Mouse (Mus musculus): ENCODE results near the gene Olfr1396. TPM values are rescaled to one million over a fixed set of nuclear protein-coding genes. Genes with fewer than 3 reads are reported as not detected.

Gene Olfr1396
- polyA plus RNA-seq, 1 experiment from 2014 or later, result not detected

DNA sequence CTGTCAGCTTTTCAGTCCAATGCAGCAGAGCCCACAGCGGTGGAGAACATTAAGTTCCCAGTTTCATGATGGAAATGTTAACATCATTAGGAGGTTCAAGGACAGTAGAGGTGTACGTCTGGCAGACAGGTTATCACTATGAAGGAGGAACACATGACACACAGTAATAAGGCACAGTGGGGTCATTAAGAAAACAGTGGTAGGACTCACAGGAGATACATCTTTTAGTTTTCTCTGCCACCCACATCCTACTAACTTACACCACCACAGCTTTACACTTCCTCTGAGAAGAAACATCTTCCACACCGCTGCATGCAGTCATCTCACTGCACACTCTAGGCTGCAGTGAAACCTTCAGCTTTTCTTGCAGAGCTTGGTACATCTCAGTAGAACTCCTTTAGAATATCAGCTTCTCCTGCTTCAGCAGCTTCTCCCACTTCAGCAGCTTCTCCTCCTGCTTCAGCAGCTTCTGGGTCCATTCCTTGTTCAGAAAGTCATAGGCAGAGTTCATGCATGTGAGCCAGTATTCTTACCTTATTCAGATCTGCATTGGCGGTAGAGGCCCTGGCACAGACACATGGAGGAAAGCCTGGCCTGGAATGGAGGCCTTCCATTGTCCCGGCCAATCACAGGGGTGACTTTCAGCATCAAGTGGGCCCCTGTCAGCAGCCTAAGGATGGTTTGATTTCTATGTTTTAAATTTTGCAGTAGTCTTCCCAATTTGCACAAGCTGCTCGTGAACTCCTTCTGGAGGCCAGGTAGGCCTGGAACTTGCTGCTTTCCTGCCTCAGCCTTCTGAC lies 20.6 kb downstream of the Olfr1396 start:
- no peak overlapping the region for H3K4me2 ChIP-seq (ENCODE audit: low read depth, low read length)
- H3K27ac ChIP-seq (replicated peaks; ENCODE audit: low read depth, low read length), result no peak overlapping the region
- no peak overlapping the region for H3K4me3 ChIP-seq (ENCODE audit: low read depth, low read length)
- no peaks in the 10 kb centered on the region for H3K9me3 ChIP-seq (replicated peaks; ENCODE audit: control insufficient read depth, low read length)
- ATAC-seq (replicated peaks; ENCODE audit: insufficient number of reproducible peaks, low FRiP score, low TSS enrichment, low read depth) (no peak), DNase-seq (ENCODE audit: low spot score) (no peak)
- no peaks in the 10 kb centered on the region for H3K27me3 ChIP-seq (ENCODE audit: control insufficient read depth, insufficient read depth, low read length)
- H3K4me1 ChIP-seq (ENCODE audit: control insufficient read depth, insufficient read depth, low read length), result no peaks in the 10 kb centered on the region
- 85% methylated on average over 6 of the region's 6 CpGs for WGBS
- no peaks in the 10 kb centered on the region for H3K36me3 ChIP-seq (replicated peaks; ENCODE audit: control insufficient read depth, insufficient read depth, low read depth, low read length)
- H3K9ac ChIP-seq (replicated peaks; ENCODE audit: low read length), result no peak overlapping the region

DNA sequence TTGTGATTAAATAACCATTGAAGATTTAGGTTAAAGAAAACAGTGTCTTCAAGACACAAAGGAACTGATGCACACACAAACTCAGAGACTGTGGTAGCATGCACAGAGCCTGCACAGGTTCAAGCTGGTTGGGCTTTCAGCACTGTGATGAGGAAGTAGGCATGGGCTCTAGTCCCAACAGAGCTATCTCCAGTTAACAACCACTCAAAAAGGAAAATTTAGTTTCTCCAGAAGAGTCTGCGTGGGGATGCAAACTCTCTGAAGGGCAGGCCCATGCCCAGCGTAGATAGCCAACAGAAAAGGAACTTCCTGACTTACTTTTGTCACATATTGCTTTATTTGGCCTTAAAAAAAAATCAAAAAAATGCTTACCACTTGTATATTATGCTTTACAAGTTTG lies 21.9 kb downstream of the Olfr1396 start:
- 84% methylated on average over 2 of the region's 2 CpGs for WGBS

DNA sequence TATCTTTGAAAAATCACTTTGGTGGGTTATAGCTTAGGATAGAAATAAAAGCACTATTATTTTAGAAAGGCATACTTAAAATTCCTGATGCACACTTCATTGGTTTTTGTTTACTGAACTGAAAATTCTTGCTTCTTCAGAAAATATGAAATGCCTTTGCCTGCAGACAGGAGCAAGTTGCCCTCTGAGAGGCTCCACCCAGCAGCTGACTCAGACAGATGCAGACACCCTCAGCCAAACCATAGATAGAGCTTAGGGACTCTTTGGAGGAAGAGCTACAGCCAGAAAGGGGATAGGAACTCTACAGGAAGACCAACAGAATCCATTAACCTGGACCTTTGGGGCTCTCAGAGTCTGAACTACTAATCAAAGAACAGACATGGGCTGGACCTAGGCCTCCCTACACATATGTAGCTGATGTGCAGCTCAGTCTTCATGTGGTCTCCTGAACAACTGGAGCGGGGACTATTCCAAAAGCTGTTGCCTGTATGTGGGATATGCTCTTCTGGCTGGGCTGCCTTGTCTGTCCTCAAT lies 22.6 kb downstream of the Olfr1396 start:
- 100% methylated on average over 1 of the region's 1 CpGs for WGBS
- Histone ChIP-seq H3K4me1 (ENCODE audit: control insufficient read depth, insufficient read depth, low read length) (no peaks in the 10 kb centered on the region), H3K27me3 (ENCODE audit: control insufficient read depth, insufficient read depth, low read length) (no peaks in the 10 kb centered on the region)

More for the DNA sequence above, 21.9 kb downstream of the Olfr1396 start:
- no peaks in the 10 kb centered on the region for H3K9me3 ChIP-seq (replicated peaks; ENCODE audit: control insufficient read depth, low read length)
- no peak for DNase-seq (ENCODE audit: low spot score)
- H3K9ac ChIP-seq (replicated peaks; ENCODE audit: low read length), result no peak overlapping the region
- no peak overlapping the region for H3K4me2 ChIP-seq (ENCODE audit: low read depth, low read length)
- no peaks in the 10 kb centered on the region for H3K36me3 ChIP-seq (replicated peaks; ENCODE audit: control insufficient read depth, insufficient read depth, low read depth, low read length)
- H3K4me1 ChIP-seq (ENCODE audit: control insufficient read depth, insufficient read depth, low read length), result no peaks in the 10 kb centered on the region
- no peaks in the 10 kb centered on the region for H3K27me3 ChIP-seq (ENCODE audit: control insufficient read depth, insufficient read depth, low read length)
- no peak overlapping the region for H3K27ac ChIP-seq (replicated peaks; ENCODE audit: low read depth, low read length)
- ATAC-seq (replicated peaks; ENCODE audit: insufficient number of reproducible peaks, low FRiP score, low TSS enrichment, low read depth), result no peak
- no peak overlapping the region for H3K4me3 ChIP-seq (ENCODE audit: low read depth, low read length)

DNA sequence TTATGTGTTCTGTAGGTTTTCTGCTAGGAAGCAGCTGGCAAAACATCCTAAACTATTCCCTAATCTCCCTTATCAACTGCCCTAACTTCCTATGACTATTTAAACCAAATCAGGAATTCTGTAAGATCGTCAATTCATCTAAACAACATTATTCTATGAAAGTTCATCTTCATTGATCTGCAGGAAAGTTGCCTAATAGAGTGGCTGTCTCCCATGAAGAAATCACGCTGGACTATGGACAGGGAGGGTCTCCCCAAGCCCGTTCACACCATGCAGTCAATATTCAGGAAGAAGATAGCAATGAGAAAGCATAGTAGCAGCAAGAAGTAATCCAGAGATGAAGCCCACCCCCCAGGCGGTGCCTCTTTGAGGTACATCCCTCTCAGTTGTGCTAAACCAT lies 23.5 kb downstream of the Olfr1396 start:
- no peak overlapping the region for H3K4me2 ChIP-seq (ENCODE audit: low read depth, low read length)
- WGBS, result 83% methylated on average over 4 of the region's 4 CpGs
- no peaks in the 10 kb centered on the region for H3K9me3 ChIP-seq (replicated peaks; ENCODE audit: control insufficient read depth, low read length)
- H3K4me3 ChIP-seq (ENCODE audit: low read depth, low read length), result no peak overlapping the region
- H3K4me1 ChIP-seq (ENCODE audit: control insufficient read depth, insufficient read depth, low read length), result no peaks in the 10 kb centered on the region
- H3K36me3 ChIP-seq (replicated peaks; ENCODE audit: control insufficient read depth, insufficient read depth, low read depth, low read length), result no peaks in the 10 kb centered on the region
- DNase-seq (ENCODE audit: low spot score) (no peak), ATAC-seq (replicated peaks; ENCODE audit: insufficient number of reproducible peaks, low FRiP score, low TSS enrichment, low read depth) (no peak)
- H3K27ac ChIP-seq (replicated peaks; ENCODE audit: low read depth, low read length), result no peak overlapping the region
- H3K27me3 ChIP-seq (ENCODE audit: control insufficient read depth, insufficient read depth, low read length), result no peaks in the 10 kb centered on the region
- H3K9ac ChIP-seq (replicated peaks; ENCODE audit: low read length), result no peak overlapping the region

More for the DNA sequence above, 22.6 kb downstream of the Olfr1396 start:
- Histone ChIP-seq H3K27ac (replicated peaks; ENCODE audit: low read depth, low read length) (no peak overlapping the region), H3K36me3 (replicated peaks; ENCODE audit: control insufficient read depth, insufficient read depth, low read depth, low read length) (no peaks in the 10 kb centered on the region), H3K9me3 (replicated peaks; ENCODE audit: control insufficient read depth, low read length) (no peaks in the 10 kb centered on the region), H3K4me2 (ENCODE audit: low read depth, low read length) (no peak overlapping the region), H3K9ac (replicated peaks; ENCODE audit: low read length) (no peak overlapping the region), H3K4me3 (ENCODE audit: low read depth, low read length) (no peak overlapping the region)
- no peak for DNase-seq (ENCODE audit: low spot score)
- no peak for ATAC-seq (replicated peaks; ENCODE audit: insufficient number of reproducible peaks, low FRiP score, low TSS enrichment, low read depth)

DNA sequence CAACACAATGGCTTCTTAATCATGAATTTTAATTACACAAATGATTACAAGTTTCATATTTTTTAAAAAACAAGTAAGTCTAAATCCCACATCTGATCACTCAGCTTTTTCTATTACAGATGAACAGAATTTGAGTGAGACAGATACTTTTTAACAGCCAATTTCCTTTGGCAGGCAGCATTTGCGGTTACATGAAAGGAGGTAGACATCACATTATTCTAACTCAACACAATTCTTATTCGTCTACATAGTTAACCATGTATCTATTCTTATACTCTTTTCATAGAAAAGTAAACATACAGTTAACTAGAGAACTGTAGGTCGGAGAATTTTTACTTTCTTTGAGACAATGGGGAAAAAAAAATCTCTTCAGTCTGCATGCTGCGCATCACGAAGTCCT lies 24.1 kb downstream of the Olfr1396 start:
- WGBS, result 92% methylated on average over 5 of the region's 5 CpGs
- Histone ChIP-seq H3K4me3 (ENCODE audit: low read depth, low read length) (no peak overlapping the region), H3K27me3 (ENCODE audit: control insufficient read depth, insufficient read depth, low read length) (no peaks in the 10 kb centered on the region), H3K4me2 (ENCODE audit: low read depth, low read length) (no peak overlapping the region), H3K9me3 (replicated peaks; ENCODE audit: control insufficient read depth, low read length) (no peaks in the 10 kb centered on the region), H3K27ac (replicated peaks; ENCODE audit: low read depth, low read length) (no peak overlapping the region), H3K4me1 (ENCODE audit: control insufficient read depth, insufficient read depth, low read length) (no peaks in the 10 kb centered on the region), H3K9ac (replicated peaks; ENCODE audit: low read length) (no peak overlapping the region), H3K36me3 (replicated peaks; ENCODE audit: control insufficient read depth, insufficient read depth, low read depth, low read length) (no peaks in the 10 kb centered on the region)
- DNase-seq (ENCODE audit: low spot score), result no peak
- no peak for ATAC-seq (replicated peaks; ENCODE audit: insufficient number of reproducible peaks, low FRiP score, low TSS enrichment, low read depth)

DNA sequence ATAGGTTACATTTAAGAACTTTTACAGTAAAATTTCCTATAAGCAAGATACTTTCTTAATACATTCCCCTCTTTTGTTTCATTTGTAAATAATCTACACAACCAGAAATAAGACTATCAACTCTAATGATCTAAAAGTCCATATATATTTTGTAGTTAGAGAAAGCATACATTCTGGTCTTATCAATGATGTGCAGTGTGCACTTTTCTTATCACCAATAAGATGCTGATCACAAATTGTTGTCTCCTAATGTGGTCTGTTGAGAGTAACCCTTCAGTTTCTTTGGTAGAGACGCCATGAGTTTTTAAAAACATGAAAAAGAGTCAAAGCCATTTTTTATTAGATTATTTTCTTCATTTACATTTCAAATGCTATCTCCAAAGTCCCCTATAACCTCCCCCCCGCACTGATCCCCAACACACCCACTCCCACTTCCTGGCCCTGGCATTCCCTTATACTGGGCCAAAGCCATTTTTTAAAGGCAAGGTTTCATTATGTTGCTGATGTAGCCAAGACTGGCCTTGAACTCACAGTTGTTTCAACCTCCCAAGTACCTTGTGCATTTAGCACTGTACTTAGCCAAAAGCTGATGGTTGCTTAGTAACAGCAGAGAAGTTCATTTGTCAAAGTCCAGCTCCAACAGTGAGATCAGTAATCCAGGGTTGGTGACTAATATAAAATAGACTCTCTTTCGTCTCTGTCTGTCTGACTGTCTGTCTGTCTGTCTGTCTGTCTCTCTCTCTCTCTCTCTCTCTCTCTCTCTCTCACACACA lies 24.8 kb downstream of the Olfr1396 start:
- Histone ChIP-seq H3K27me3 (ENCODE audit: control insufficient read depth, insufficient read depth, low read length) (no peaks in the 10 kb centered on the region), H3K4me2 (ENCODE audit: low read depth, low read length) (no peak overlapping the region), H3K36me3 (replicated peaks; ENCODE audit: control insufficient read depth, insufficient read depth, low read depth, low read length) (no peaks in the 10 kb centered on the region), H3K4me3 (ENCODE audit: low read depth, low read length) (no peak overlapping the region), H3K9me3 (replicated peaks; ENCODE audit: control insufficient read depth, low read length) (no peaks in the 10 kb centered on the region), H3K4me1 (ENCODE audit: control insufficient read depth, insufficient read depth, low read length) (no peaks in the 10 kb centered on the region), H3K27ac (replicated peaks; ENCODE audit: low read depth, low read length) (no peak overlapping the region), H3K9ac (replicated peaks; ENCODE audit: low read length) (no peak overlapping the region)
- ATAC-seq (replicated peaks; ENCODE audit: insufficient number of reproducible peaks, low FRiP score, low TSS enrichment, low read depth) (no peak), DNase-seq (ENCODE audit: low spot score) (no peak)
- WGBS, result 85% methylated on average over 3 of the region's 3 CpGs

DNA sequence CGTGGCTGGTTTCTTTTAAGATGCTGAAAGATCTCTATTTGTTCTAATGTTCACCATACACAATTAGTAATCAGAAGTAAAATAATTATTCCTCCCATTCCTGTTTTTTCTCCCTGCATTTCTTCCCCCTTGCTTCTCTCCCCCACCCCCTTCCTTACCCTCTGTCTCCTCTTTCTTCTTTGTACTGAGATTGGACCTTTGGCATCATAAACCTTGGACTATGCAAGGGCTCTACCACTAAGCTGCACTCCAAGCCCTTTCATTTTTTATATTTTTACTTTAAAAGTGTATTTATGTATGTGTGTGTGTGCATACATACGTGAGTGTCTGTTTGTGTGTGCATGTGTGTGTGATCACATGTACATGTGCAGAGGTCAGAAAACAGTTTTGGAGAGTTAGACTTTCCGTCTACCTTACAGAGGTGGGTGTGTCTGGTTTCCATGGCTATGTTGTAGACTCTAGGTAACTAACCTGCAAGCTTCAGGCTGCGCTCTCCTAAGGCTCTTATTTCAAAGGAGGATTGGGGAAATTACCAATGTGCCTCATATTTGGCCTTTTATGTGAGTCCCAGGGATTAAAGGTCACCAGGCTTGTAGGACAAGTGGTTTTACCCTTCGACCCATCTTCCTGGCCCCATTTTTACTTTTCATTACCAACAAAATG lies 25.6 kb downstream of the Olfr1396 start:
- Histone ChIP-seq H3K4me2 (ENCODE audit: low read depth, low read length) (no peak overlapping the region), H3K4me3 (ENCODE audit: low read depth, low read length) (no peak overlapping the region), H3K9me3 (replicated peaks; ENCODE audit: control insufficient read depth, low read length) (no peaks in the 10 kb centered on the region), H3K27me3 (ENCODE audit: control insufficient read depth, insufficient read depth, low read length) (no peaks in the 10 kb centered on the region), H3K36me3 (replicated peaks; ENCODE audit: control insufficient read depth, insufficient read depth, low read depth, low read length) (no peaks in the 10 kb centered on the region), H3K27ac (replicated peaks; ENCODE audit: low read depth, low read length) (no peak overlapping the region), H3K4me1 (ENCODE audit: control insufficient read depth, insufficient read depth, low read length) (no peaks in the 10 kb centered on the region), H3K9ac (replicated peaks; ENCODE audit: low read length) (no peak overlapping the region)
- no peak for DNase-seq (ENCODE audit: low spot score)
- ATAC-seq (replicated peaks; ENCODE audit: insufficient number of reproducible peaks, low FRiP score, low TSS enrichment, low read depth), result no peak
- 84% methylated on average over 5 of the region's 5 CpGs for WGBS
